Mouse (Mus musculus): ENCODE measurements at regions not wholly inside any gene's neighbourhood (a gene's known extent, or its start where the extent isn't known, plus 50 kb on each side); places are given as distances from the start of the nearest gene placed in this dataset.
"Not testable (repeated sequence)": the region's sequence is repeated elsewhere in the genome, so short reads cannot be mapped to it uniquely, and the experiment has no call there.

DNA sequence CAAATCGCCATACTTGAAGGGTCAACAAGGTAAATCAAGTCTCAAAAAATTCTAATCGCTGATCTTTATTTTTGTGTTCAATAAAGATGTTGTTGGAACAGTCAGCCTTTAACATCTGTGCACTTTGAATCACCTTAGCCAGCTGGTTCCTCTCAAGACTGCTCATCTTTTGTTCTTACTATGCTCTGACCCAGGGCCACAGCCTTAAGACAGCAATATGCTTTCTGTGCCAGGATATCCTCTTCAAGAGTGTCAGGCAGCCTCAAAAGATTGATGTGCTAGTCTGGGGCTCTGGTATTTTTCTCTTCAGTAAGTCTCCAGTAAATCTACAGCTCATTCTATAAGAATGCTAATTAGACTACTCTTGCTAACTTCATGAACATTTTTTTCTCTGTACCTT is 199.9 kb downstream of the Dph6 start:
- no peak for DNase-seq (ENCODE audit: low spot score)

DNA sequence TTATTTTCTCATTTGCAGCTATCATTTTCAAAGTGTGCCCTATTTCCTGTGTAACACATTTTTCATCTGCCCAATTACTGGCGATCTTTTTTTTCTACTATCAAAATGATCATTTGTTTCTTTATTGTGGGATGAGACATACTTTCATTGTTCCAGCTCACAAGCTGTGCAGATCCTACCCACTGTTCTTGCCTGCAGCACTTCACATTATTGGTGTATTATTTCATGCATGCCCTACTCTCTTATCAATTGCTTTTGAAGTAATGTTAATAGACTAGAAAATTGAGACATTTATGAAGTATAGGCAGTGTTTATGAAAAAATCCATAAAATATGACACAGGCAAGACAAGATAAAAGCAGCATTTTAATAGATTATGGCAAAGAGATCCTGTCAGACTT is 204.6 kb downstream of the Dph6 start:
- DNase-seq (ENCODE audit: low spot score), result no peak

DNA sequence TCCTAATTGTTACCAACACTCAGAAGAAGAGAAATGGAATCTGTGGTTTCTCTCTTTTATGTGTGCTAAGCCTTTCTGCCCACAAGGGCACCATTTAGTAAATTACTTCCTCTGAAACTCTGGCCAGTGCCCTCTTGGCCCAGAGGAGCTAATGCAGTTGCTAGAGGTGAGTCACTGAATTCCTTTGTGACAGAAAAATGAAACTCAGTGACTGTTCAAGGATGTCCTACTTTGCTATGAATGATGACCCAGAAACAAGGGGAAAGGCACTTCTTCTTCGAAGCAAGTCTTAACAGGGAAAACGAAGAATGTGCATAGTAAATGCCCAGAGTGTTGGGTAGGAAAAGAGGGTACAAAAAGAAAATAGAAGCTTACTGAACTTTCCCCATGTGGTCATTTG is 211.0 kb downstream of the Dph6 start:
- DNase-seq (ENCODE audit: low spot score), result no peak

DNA sequence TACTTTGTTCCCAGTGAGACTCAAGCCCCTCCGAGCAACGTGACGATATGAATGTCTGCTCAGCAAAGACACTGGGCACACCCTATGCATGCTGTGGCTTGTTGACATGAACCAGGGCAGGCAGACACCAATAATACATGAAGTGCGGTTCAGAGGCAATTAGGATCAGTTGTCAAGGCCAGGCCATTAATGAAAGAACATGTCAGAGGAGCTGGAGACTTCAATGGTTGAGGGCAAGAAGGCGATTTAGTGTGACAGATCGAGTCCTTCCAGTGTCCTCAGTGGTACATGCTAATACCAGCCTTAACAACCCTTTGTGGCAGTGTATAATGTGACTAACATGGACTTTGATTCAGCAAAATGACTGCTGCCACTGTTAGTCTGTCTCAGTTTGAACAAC is 213.8 kb downstream of the Dph6 start:
- DNase-seq (ENCODE audit: low spot score), result no peak

DNA sequence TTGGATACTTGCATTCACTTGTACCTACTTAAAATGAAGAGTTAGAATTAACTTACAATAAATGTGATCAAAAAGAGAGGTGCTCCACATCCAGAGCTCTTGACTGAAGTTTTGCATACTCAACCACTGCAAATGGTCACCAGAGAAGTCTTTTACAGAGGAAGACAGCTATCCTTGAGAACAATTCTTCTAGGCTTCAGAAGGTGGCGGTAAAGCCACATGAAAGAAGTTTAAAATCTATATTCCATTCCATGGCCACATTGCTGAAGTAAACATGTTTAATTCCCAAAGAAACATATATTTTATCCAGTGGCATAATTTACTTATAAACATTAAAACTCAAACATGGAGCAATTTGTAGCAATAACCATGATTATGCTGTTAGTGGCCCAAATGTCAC is 215.1 kb downstream of the Dph6 start:
- no peak for DNase-seq (ENCODE audit: low spot score)

DNA sequence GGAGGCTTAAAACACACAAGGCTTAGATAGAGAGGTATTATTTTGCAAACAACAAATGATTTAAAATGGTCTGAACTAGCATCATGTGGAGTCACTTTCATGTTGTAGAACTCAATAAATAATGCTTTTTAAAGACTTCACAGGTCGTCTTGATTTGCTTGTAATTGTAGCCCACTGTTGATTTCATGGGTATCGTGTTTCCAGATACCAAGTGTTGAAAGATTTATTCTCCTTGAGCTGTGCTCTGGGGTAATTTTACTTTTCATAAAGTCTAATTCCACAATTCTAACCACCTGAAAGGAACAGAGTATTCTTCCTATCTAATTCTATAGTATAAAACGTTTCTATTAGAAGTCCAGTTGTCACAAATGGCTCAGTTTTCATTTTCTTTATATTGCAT is 216.7 kb downstream of the Dph6 start:
- no peak for DNase-seq (ENCODE audit: low spot score)

DNA sequence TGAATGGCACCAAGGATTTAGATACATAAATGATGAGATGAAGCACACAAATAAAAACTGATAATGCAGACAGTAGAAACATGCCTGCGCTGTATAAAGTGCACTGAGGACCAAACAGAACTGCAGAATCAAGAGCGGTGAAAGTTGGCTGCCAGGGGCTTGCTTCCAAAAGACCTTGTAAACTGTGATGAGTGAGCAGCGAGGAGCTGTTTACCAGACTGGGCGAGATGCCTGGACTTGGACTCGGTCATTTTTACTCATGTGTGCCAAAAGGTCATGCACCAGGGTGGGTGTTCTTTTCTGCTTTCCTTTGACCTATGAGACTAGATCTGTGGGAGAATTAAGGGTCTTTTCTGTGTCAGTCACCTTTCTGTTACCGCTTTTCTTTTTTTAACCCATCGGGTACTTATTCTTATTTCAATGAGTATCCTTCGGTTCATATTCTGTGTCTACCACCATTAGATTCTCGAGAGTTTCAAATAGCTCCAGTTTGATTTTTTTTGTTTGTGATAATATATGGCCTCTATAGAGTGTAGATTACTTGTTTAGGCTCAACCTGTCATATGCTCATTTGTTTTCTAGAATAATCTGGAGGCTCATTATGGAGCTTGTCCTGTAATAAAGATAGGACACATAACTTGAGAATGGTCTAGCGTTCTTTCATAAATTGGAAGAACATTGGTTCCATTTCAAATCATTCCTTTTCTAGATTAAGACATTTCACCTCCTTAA is 226.3 kb upstream of the Zfp770 start:
- no peak for DNase-seq (ENCODE audit: low spot score)

DNA sequence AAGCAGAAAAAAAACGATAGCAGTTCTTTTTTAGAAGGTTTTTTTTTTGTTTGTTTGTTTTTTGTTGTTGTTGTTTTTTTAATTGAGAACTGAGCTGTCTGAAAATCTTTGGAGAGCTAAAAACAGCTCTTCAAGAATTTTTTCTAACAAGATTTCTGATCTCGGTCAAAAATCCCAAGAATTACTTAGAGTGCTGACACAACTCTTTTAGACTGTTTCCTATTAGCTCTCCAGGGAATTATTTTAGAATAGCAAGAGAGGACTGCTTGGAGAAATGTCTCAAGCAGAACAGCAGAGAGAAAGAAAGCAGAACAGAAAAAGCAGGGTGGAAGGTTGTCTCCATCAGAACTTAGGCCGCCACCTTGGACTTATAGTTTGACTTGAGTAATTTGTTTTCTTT is 218.1 kb upstream of the Zfp770 start:
- no peak for DNase-seq (ENCODE audit: low spot score)

DNA sequence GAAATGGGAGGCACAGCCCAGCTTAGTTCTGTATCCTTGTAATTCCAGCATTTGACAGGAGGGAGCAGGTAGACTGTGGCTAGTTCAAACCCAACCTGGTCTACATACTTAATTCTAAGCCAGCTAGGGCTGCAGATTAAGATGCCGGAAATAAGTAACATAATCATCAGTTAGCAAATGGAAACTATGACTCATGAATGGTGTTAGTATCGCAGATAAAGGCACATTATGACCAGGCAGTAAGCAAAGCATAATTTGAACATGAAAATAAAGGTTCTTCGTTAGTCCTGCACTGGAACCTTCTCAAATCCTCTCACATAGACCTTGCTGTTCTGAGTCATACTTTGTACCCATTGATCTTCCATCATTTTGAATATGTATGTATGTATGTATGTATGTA is 211.7 kb upstream of the Zfp770 start:
- DNase-seq (ENCODE audit: low spot score), result no peak

DNA sequence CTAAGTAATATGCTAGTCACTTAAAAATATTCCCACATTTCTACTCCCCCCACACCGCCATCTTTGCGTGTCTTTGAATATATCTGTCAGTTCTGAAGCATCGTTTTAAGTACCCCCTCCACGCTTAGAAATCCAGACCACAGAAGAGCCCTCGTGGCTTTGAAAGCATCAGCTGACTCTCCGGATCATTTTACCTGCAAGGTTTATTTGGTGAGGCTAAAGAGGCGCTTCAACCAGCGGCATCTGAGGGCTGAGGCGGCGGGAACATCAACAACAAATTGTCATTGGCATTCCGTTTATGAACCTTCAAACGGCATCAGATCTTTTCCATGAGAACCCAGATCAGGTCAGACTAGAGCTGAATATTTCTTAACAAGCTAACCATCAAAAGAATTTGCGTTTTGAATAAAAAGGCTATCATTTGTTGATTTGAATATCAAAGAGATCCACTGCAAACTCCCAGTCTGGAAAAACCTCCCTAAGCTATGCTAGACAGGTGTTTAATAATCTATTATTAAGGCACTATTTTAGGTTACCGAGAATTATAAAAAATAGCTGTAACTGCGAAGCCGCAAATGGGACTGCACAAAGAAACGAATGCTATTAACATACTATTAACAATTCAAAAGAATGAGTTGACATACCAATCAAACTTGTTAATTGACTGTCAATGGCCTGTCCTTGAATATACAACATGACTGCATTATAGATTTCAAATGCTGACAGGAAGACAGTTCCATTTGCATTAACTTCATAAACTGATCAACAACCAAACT is 210.9 kb upstream of the Zfp770 start:
- DNase-seq (ENCODE audit: low spot score), result no peak

DNA sequence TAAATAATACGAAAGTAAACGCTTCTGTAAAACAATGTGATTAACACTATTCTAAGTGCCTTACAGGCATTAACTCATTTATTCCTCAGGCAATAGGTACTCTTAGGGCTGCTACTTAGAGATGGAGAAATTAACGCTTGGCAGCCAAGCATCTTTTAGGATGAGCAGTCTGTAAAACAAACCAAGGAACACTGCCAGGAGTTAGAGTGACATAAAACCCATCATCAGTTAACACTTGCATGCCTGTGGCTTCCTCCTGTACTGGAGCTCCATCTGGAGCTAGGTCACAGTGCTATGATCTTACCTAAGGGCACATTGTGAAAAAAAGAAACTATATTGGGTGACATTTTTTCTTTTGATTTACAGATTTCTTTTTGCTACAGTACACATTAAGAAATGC is 209.4 kb upstream of the Zfp770 start:
- DNase-seq (ENCODE audit: low spot score), result no peak

DNA sequence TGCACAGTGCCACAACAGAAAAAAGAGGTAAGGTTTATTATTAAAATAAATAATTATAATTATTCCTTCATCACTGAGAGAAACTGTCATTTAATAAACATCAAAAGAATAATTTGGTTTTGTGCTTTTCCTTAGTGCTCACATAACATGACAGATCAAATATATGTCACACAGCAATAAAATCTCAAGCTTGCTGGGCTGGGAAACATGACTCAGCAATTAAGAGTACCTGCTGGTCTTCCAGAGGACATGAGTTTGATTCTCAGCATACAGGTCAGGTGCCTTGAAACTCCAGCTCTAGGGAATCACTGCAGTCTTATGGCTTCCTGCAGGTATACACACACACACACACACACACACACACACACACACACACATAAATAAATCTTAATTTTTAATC is 208.3 kb upstream of the Zfp770 start:
- no peak for DNase-seq (ENCODE audit: low spot score)

DNA sequence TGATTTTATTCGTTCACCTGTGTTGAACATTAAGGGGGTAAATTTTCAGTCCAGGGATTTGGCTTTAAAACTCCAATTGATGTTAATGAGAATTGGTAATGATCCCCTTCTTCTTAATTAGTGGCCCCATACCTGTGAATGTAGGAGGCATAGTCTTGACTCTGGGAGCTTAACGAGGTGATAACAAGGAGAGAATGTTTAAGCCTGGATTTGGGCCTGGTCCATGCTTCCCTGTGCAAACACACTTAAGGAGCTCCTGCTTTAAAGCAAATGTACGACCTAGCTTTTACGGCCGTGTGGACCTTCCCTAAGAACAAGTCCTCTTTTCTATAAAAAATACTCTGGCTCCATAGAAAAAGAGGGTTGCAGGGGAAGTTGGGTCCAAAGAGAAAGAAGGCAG is 206.1 kb upstream of the Zfp770 start:
- DNase-seq (ENCODE audit: low spot score), result no peak

DNA sequence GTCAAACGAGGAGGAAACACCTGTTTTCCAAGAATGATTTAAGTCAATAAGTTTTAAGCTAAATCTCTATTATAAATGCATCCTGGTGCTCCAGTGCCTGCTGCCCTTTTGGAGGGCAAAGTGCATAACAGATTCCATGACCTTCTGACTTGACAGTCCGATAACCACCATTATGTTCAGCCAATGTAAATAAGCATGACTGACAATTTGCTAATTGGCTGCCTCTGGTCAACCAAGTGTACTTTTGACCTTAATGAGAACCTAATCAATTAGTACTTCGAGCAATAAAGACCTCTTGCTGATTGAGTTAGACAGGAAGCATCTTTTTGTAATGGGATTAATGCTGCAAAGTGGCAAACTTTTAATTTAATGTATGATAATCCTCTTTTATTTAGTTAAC is 183.3 kb upstream of the Zfp770 start:
- DNase-seq (ENCODE audit: low spot score), result no peak

DNA sequence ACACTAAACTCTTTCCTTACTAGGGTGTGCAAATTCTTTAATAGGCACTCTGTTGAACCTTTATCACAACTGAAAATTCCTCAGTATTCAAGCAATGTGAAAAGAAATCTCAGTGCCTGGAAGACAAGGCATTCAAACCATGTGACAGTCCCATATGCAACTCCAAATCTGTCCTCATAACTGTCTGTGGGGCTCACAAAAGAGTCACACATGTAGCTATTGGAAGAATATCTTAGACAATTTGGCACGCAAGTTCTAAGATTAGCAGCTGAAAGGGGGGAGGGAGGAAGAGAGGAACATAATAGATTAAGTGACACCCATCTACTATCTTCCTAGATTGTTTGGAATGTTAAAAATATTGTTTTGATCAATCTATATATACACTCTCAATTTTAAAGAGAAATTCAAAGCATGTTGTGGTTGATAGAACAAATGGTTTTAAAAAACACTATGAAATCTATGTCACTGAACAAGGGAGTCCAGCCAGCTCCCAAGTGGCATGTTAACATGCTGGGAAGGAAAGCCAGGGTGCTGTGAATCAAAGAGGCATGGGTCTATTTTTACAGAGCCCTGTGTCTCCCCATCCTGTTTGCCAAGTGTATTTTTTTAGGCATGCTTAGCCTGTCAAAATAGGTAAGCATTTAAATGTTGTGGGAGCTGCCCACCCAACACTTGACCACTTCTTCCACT is 177.7 kb upstream of the Zfp770 start:
- DNase-seq (ENCODE audit: low spot score), result no peak

DNA sequence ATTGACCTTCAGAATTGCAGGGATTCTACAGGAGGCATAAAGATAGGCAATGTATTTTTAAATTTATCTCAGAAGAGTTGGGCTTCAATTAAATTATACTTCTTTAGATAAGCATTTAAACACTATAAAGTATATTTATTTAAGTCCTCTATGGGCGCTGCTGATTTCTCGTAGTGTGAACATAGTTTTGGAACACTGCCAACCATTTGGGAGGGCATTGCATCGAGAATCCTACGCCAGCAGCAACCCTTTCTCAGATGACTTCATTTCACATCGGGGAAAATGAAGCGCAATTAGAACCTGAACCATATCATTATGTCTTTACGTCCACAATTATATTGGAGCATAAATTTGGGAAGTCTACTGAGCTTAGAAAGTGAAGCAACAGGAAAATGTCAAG is 172.2 kb upstream of the Zfp770 start:
- no peak for DNase-seq (ENCODE audit: low spot score)

DNA sequence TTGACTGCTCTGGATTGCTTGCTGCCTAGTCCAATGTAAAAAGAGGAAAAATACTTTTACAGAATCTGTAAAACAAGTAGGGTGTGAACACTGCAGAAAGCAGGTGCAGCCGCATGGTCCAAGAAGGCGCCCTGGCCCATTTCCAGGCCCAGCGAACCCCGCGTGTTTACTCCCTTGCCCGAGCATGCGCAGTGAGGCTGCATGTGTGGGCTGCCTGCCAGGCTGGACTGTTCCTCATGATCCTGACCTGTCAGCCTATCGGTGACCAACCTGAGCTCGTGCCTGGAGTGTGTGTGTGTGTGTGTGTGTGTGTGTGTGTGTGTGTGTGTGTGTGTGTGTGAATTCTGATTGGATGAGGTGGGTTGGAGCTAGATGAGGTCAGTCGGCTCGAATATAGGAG is 152.6 kb upstream of the Zfp770 start:
- not testable (repeated sequence) for DNase-seq (ENCODE audit: low spot score)

DNA sequence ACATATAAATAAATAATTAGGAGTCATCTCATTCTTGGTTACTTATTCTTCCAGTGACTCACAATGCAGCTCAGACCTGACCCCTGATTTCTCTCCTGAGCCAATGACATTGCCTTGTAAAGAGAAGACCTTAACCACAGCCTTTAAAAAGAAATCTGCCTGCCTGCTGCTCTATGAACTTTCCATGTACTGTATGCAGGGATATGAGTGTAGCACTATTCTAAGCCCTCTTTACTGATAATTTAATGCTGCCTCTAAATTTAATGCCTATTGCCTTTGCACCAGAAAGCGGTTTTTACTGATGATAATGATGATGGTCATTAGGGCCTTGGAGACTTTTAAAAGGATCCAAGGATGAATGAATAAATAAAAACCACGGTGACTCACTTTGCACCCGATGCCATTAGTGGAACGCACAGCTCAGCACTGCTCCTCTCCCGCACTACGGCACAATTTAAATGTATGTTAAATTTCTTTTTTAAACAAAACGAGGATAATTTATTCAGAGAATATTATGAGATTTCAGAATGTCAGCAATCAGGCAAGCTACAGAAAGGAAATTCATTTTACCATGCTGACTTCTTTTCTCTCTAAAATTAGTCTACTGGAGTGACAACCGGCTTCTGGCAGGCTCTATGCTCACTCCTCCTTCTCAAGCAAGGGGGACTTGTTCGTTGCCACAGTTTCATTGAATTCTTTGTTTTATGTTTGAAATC is 139.5 kb upstream of the Zfp770 start:
- no peak for DNase-seq (ENCODE audit: low spot score)

DNA sequence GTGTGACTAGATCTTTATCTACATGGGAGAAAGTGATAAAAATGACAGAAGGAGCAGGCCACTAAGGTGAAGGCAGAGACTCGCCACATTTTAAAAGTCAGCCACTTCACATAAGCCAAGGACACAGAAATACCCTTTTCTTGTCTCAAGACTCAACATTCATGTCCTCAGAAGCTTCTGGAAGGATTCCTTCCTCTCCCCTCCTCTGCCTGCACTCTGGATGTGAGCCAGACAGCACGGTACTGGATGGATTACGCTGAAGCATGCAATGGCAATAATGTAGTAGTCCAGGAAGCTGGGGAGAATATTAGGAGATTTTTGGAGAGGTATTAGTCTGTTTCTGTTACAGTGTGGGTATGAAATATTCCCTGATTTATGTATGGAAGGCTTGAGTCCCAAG is 100.5 kb upstream of the Zfp770 start:
- no peak for DNase-seq (ENCODE audit: low spot score)

DNA sequence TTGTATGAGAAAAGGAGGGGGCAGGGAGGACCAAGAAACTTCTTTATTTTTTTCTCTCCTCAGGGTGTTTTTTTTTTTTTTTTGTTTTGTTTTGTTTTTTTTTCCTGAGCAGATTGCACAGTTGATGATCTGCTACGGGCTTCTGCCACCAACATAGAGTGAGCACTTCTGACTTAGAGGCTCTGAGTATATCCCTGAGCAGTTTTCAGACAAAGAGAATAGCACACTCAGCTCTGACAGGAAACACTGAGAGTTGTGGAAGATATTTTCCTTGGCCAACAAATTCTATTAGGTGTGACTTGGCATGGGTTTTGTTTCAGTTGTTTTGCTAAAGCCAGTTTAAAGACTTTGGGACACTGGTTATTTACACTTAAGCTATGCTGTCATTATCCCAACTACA is 93.8 kb upstream of the Zfp770 start:
- DNase-seq (ENCODE audit: low spot score), result no peak

DNA sequence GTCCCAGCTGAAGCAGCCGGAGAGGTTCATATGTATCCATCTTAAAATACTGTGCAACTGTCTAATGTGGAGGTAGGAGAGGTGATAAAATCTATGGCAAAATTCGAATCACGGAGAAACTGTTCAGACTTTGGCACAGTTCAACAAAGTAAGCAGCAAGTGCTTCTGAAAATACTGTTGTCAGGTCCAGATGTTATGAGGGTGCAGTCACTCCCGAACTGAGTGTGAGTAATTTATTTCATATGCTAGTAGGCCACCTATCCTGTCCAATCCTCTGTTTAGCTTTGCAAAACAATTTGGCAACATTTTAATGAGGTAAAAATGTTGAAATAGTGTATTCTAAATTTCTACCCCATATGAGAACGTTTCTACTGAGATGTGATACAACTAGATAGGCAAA is 90.1 kb upstream of the Zfp770 start:
- no peak for DNase-seq (ENCODE audit: low spot score)

DNA sequence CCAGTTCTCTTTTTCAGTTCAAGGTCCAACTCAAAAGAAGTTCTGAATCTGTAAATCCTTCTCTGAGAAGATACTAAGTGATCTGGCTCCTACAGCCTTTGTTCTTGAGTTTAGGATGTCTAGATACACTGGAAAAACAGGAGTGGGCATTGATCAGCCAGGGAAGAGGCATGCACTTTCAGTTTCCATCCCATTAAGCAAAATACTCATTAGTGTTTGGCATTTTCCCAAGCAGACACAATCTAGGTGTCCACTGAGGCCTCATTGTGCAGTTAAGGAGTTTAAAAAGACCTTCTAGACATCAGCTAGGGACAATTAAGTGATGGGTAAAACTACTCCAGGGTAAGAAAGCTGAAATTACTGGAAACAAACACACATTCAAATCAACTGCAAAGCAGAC is 74.3 kb upstream of the Zfp770 start:
- no peak for DNase-seq (ENCODE audit: low spot score)

Measured in c-Kit-positive CD71-positive TER-119-positive erythroid progenitor cells, embryonic 14.5 days (primary cell).